Mouse (Mus musculus): ENCODE data around the gene Papola. TPM values are rescaled to one million over a fixed set of nuclear protein-coding genes. Genes with fewer than 3 reads are reported as not detected.

Papola gene
- polyA plus RNA-seq, 1 experiment from 2014 or later = 326 TPM

GRCm38 (mm10) chr12:105875112-105875511 is 90.6 kb downstream of the Papola start:
- H3K4me2 ChIP-seq = 0 out of 2 replicates have a peak overlapping the region, but pooled peaks have one; percentile 22
- no peak overlapping the region for H3K4me3 ChIP-seq (replicated peaks)
- peak; percentile 86 for ATAC-seq (ENCODE audit: low FRiP score)
- H3K27ac ChIP-seq = peak overlapping the region; percentile 64
- no peak overlapping the region for H3K9ac ChIP-seq
- H3K4me1 ChIP-seq = peaks cover 25% of the 10 kb centered on the region
- H3K36me3 ChIP-seq (replicated peaks) = no peaks in the 10 kb centered on the region
- H3K27me3 ChIP-seq = peaks cover 11% of the 10 kb centered on the region; the same call in 1 of the 2 replicates
- WGBS = 9% methylated on average over 17 of the region's 17 CpGs
- H3K9me3 ChIP-seq = peaks cover 9% of the 10 kb centered on the region

- Histone ChIP-seq H3K9me3 (peaks cover 9% of the 10 kb centered on the region), H3K9ac (no peak overlapping the region), H3K27me3 (no peaks in the 10 kb centered on the region), H3K4me2 (no peak overlapping the region), H3K4me3 (replicated peaks) (no peak overlapping the region), H3K36me3 (replicated peaks) (no peaks in the 10 kb centered on the region), H3K27ac (peak overlapping the region; percentile 64), H3K4me1 (peaks cover 25% of the 10 kb centered on the region)
- 58% methylated on average over 11 of the region's 11 CpGs for WGBS
- no peak for ATAC-seq (ENCODE audit: low FRiP score)
These were observed 92.0 kb downstream of the Papola start for GRCm38 (mm10) chr12:105876521-105876920.

- H3K9me3 ChIP-seq = peaks cover 9% of the 10 kb centered on the region
- no peaks in the 10 kb centered on the region for H3K27me3 ChIP-seq
- peak overlapping the region; percentile 64 for H3K27ac ChIP-seq
- WGBS = 87% methylated on average over 13 of the region's 13 CpGs
- ATAC-seq (ENCODE audit: low FRiP score) = no peak
- H3K9ac ChIP-seq = no peak overlapping the region
- no peak overlapping the region for H3K4me3 ChIP-seq (replicated peaks)
- H3K4me2 ChIP-seq = no peak overlapping the region
- H3K36me3 ChIP-seq (replicated peaks) = no peaks in the 10 kb centered on the region
- peaks cover 25% of the 10 kb centered on the region for H3K4me1 ChIP-seq
These were observed 92.4 kb downstream of the Papola start for GRCm38 (mm10) chr12:105876931-105877330.

GRCm38 (mm10) chr12:105878746-105879145 is 94.3 kb downstream of the Papola start:
- Histone ChIP-seq H3K36me3 (replicated peaks) (no peaks in the 10 kb centered on the region), H3K9me3 (peaks cover 9% of the 10 kb centered on the region), H3K4me3 (replicated peaks) (no peak overlapping the region), H3K4me1 (peaks cover 27% of the 10 kb centered on the region), H3K27ac (no peak overlapping the region), H3K27me3 (no peaks in the 10 kb centered on the region), H3K9ac (no peak overlapping the region), H3K4me2 (no peak overlapping the region)
- no peak for ATAC-seq (ENCODE audit: low FRiP score)
- 94% methylated on average over 5 of the region's 5 CpGs for WGBS

GRCm38 (mm10) chr12:105883799-105884514 is 99.5 kb downstream of the Papola start:
- Histone ChIP-seq H3K9ac (no peak overlapping the region), H3K4me2 (no peak overlapping the region), H3K9me3 (peaks cover 12% of the 10 kb centered on the region), H3K4me1 (peaks cover 25% of the 10 kb centered on the region), H3K27ac (peak overlapping the region; percentile 87), H3K4me3 (replicated peaks) (no peak overlapping the region), H3K27me3 (no peaks in the 10 kb centered on the region), H3K36me3 (replicated peaks) (no peaks in the 10 kb centered on the region)
- WGBS = 77% methylated on average over 12 of the region's 12 CpGs
- ATAC-seq (ENCODE audit: low FRiP score) = peak; percentile 24; the same call in 1 of the 2 replicates

- H3K4me2 ChIP-seq = no peak overlapping the region; the same call in 1 of the 2 replicates
- 18% methylated on average over 22 of the region's 22 CpGs for WGBS
- H3K9ac ChIP-seq = no peak overlapping the region
- H3K27ac ChIP-seq = peak overlapping the region; percentile 87
- H3K4me1 ChIP-seq = peaks cover 25% of the 10 kb centered on the region
- no peaks in the 10 kb centered on the region for H3K36me3 ChIP-seq (replicated peaks)
- H3K9me3 ChIP-seq = peaks cover 6% of the 10 kb centered on the region
- no peaks in the 10 kb centered on the region for H3K27me3 ChIP-seq
- no peak overlapping the region for H3K4me3 ChIP-seq (replicated peaks)
- peak; percentile 83 for ATAC-seq (ENCODE audit: low FRiP score)
These were observed 100.2 kb downstream of the Papola start for GRCm38 (mm10) chr12:105884515-105885323.

Small RNA genes lying within 50 kb of the gene (microRNA-seq; reads per million reads assigned to microRNA genes)
- not detected for gene Gm22120

Other genes with a start within 250 kb of the Papola start
- gene Bdkrb2, start 221.5 kb upstream of the Papola start, polyA plus RNA-seq (2016; fragmentation: Nextera tagmentation; extraction: Ambion mirVana) = 0.35 and 0.40 TPM in 2 replicates
- gene Bdkrb1, start 181.6 kb upstream of the Papola start, polyA plus RNA-seq (2016; fragmentation: Nextera tagmentation; extraction: Ambion mirVana) = 0.24 TPM in 1 of 2 replicates, not detected in the other
- 27.8 and 28.5 TPM in 2 replicates for gene Gskip, start 99.9 kb upstream of the Papola start, polyA plus RNA-seq (2016; fragmentation: Nextera tagmentation; extraction: Ambion mirVana)
- 17.7 and 18.3 TPM in 2 replicates for gene Atg2b, start 99.5 kb upstream of the Papola start, polyA plus RNA-seq (2016; fragmentation: Nextera tagmentation; extraction: Ambion mirVana)
- 0.45 and 0.78 TPM in 2 replicates for gene Ak7, start 78.7 kb upstream of the Papola start, polyA plus RNA-seq (2016; fragmentation: Nextera tagmentation; extraction: Ambion mirVana)
- 97.7 and 106 TPM in 2 replicates for gene Vrk1, start 225.5 kb downstream of the Papola start, polyA plus RNA-seq (2016; fragmentation: Nextera tagmentation; extraction: Ambion mirVana)

Measured in forebrain, embryonic 12.5 days (tissue).